Mouse (Mus musculus): Measurements from ENCODE around the gene Amotl2. TPM values are rescaled to one million over a fixed set of nuclear protein-coding genes. Genes with fewer than 3 reads are reported as not detected.

Gene Amotl2
- total and polyA plus RNA-seq, 3 experiments, result not detected

- TF ChIP-seq CTCF (IDR thresholded peaks at IDR 0.05 in 2 of 3, conservative IDR thresholded peaks at IDR 0.05 in 1 of 3; ENCODE audit: control insufficient read depth in 1 of 3, insufficient read depth in 1 of 3, low read depth in 2 of 3, low read length in 3 of 3, poor library complexity in 1 of 3, severe bottlenecking in 1 of 3), result peak; percentile 24 to 59 (median 43); a peak in 5 of 6 replicates
- peak; percentile 45 for TF ChIP-seq SMC3 (IDR thresholded peaks at IDR 0.05; ENCODE audit: low read depth, low read length)
- TF ChIP-seq POLR2AphosphoS2 (IDR thresholded peaks at IDR 0.05; ENCODE audit: low read length), result no peak
- H3K4me1 ChIP-seq (ENCODE audit: control insufficient read depth in 1 of 2, insufficient read depth in 2 of 2, low read length in 2 of 2), result no peaks in the 10 kb centered on the region; a peak in 1 of 4 replicates
- H3K36me3 ChIP-seq (ENCODE audit: control insufficient read depth in 1 of 2, insufficient read depth in 2 of 2, low read length in 2 of 2), result no peaks in the 10 kb centered on the region
- H3K27ac ChIP-seq (ENCODE audit: control insufficient read depth, low read depth, low read length), result no peak overlapping the region
- H3K4me3 ChIP-seq (ENCODE audit: control insufficient read depth in 1 of 2, insufficient read depth in 1 of 2, low read depth in 2 of 2, low read length in 2 of 2), result no peak overlapping the region
- no peaks in the 10 kb centered on the region for H3K27me3 ChIP-seq (ENCODE audit: control insufficient read depth in 1 of 2, insufficient read depth in 2 of 2, low read length in 2 of 2)
- DNase-seq (ENCODE audit: low read depth, low spot score), result no peak
- no peak overlapping the region for H3K9ac ChIP-seq (ENCODE audit: control insufficient read depth, low read depth, low read length, poor library complexity, severe bottlenecking)
- no peaks in the 10 kb centered on the region for H3K9me3 ChIP-seq (replicated peaks; ENCODE audit: insufficient read depth, low read length)
- no peaks in the 10 kb centered on the region for H3K79me2 ChIP-seq (ENCODE audit: control insufficient read depth, insufficient read depth, low read length, poor library complexity)
These were observed 63.0 kb downstream of the Amotl2 start for GRCm38 (mm10) chr9:102779493-102779892.

Other genes starting within 250 kb of the Amotl2 start
- gene Ky, start 210.9 kb upstream of the Amotl2 start, total RNA-seq (2012; rRNA removed), result not detected in 2 replicates
- gene Ky, start 210.9 kb upstream of the Amotl2 start, polyA plus RNA-seq (2012; ENCODE audit: insufficient read depth in 1 of 2, insufficient read length in 2 of 2, low read depth in 1 of 2, low replicate concordance in 2 of 2, missing spikeins in 1 of 2), result not detected
- gene Anapc13, start 90.4 kb upstream of the Amotl2 start, total RNA-seq (2012; rRNA removed), result 89.9 and 94.9 TPM in 2 replicates
- gene Anapc13, start 90.4 kb upstream of the Amotl2 start, polyA plus RNA-seq (2012; ENCODE audit: insufficient read depth in 1 of 2, insufficient read length in 2 of 2, low read depth in 1 of 2, low replicate concordance in 2 of 2, missing spikeins in 1 of 2), result 100 to 1,000 TPM in 1 of 2 experiments, not detected in 1; 113 TPM
- 8.8 and 9.6 TPM in 2 replicates for gene Cep63, start 90.1 kb upstream of the Amotl2 start, total RNA-seq (2012; rRNA removed)
- gene Cep63, start 90.1 kb upstream of the Amotl2 start, polyA plus RNA-seq (2012; ENCODE audit: insufficient read depth in 1 of 2, insufficient read length in 2 of 2, low read depth in 1 of 2, low replicate concordance in 2 of 2, missing spikeins in 1 of 2), result 10 to 100 TPM in 1 of 2 experiments, not detected in 1; 14.6 TPM
- gene Ryk, start 118.2 kb downstream of the Amotl2 start, total RNA-seq (2012; rRNA removed), result 43.8 and 46.0 TPM in 2 replicates
- gene Ryk, start 118.2 kb downstream of the Amotl2 start, polyA plus RNA-seq (2012; ENCODE audit: insufficient read depth in 1 of 2, insufficient read length in 2 of 2, low read depth in 1 of 2, low replicate concordance in 2 of 2, missing spikeins in 1 of 2), result 10 to 100 TPM; 46.4 to 47.3 TPM

Measured in MEL (cell line).